Mouse (Mus musculus) myocyte (in vitro differentiated cells): ENCODE results near the gene Mfsd1.

Experiments
- CEBPB ChIP-seq: IDR thresholded peaks from 2 replicates; pipeline ENCODE4 v1.6.1; 2011; ENCODE audit warnings: mild to moderate bottlenecking, moderate library complexity; ENCODE audit not compliant: poor library complexity, insufficient read depth, severe bottlenecking
- E2F4 ChIP-seq: IDR thresholded peaks from one replicate; pipeline ENCODE4 v1.6.1; 2011; ENCODE audit warnings: mild to moderate bottlenecking, control low read depth, moderate library complexity; ENCODE audit not compliant: insufficient read depth
- MAX ChIP-seq: IDR thresholded peaks from one replicate; pipeline ENCODE4 v1.6.1; 2011; ENCODE audit warnings: low read depth, mild to moderate bottlenecking, control low read depth
- POLR2A ChIP-seq: IDR thresholded peaks from one replicate; pipeline ENCODE4 v1.6.1; 2011; ENCODE audit warnings: low read depth, mild to moderate bottlenecking, control low read depth, moderate library complexity; ENCODE audit not compliant: insufficient read length
- REST ChIP-seq: IDR thresholded peaks from one replicate; pipeline ENCODE4 v1.6.1; 2011; ENCODE audit warnings: mild to moderate bottlenecking, control low read depth, moderate library complexity; ENCODE audit not compliant: insufficient read depth, insufficient read length
- SRF ChIP-seq: IDR thresholded peaks from one replicate; pipeline ENCODE4 v1.6.1; 2011; ENCODE audit warnings: low read depth; ENCODE audit not compliant: control insufficient read depth, insufficient read length
- TCF12 ChIP-seq: IDR thresholded peaks from one replicate; pipeline ENCODE4 v1.6.1; 2011; ENCODE audit warnings: mild to moderate bottlenecking, control low read depth; ENCODE audit not compliant: poor library complexity, insufficient read depth, severe bottlenecking
- USF1 ChIP-seq: IDR thresholded peaks from one replicate; pipeline ENCODE4 v1.6.1; 2011; ENCODE audit warnings: low read depth, mild to moderate bottlenecking, control low read depth, moderate library complexity

GRCm38 (mm10) chr3:67601616-67602138 lies 19.1 kb downstream of the Mfsd1 start:
- TF ChIP-seq E2F4: no peak
- TF ChIP-seq USF1: no peak
- TF ChIP-seq TCF12: no peak
- TF ChIP-seq POLR2A: no peak
- no peak for TF ChIP-seq MAX
- no peak for TF ChIP-seq REST
- TF ChIP-seq SRF: no peak
- TF ChIP-seq CEBPB: no peak
